Mouse (Mus musculus) lung, postnatal 0 days (tissue): ENCODE measurements at regions not wholly inside any gene's neighbourhood (a gene's known extent, or its start where the extent isn't known, plus 50 kb on each side); places are given as distances from the start of the nearest gene placed in this dataset.
A peak's percentile ranks its signal among the peaks of the same experiment; 100 is the strongest.

ENCODE experiments used
- ATAC-seq: fragments of 200-750 bp; cut with Nextera tagmentation; 2 replicates; pipeline ENCODE4 v1.8.0; 2017; ENCODE audit warnings: moderate library complexity
- DNase-seq: peaks from one replicate; pipeline ENCODE4 v3.0.0-alpha.2; 2016; ENCODE audit warnings: low spot score
- H3K27ac ChIP-seq: fragments of 300-500 bp; sonication (generic); 2 replicates; pipeline ENCODE4 v1.5.1; 2014; ENCODE audit warnings: antibody characterized with exemption, mild to moderate bottlenecking, low read length, mixed read lengths
- H3K27me3 ChIP-seq: fragments of 300-500 bp; sonication (generic); replicated peaks from 2 replicates; pipeline ENCODE4 v1.6.1; 2014; ENCODE audit warnings: low read length, mixed read lengths; ENCODE audit not compliant: insufficient read depth
- H3K36me3 ChIP-seq: fragments of 300-500 bp; sonication (generic); 2 replicates; pipeline ENCODE4 v1.6.1; 2014; ENCODE audit warnings: low read length, mixed read lengths; ENCODE audit not compliant: insufficient read depth
- H3K4me1 ChIP-seq: fragments of 300-500 bp; sonication (generic); 2 replicates; pipeline ENCODE4 v1.6.1; 2014; ENCODE audit warnings: antibody characterized with exemption, low read depth, low read length, mixed read lengths; ENCODE audit not compliant: insufficient read depth
- H3K4me2 ChIP-seq: fragments of 300-500 bp; sonication (generic); replicated peaks from 2 replicates; pipeline ENCODE4 v1.6.1; 2014; ENCODE audit warnings: low read depth, mild to moderate bottlenecking, low read length, moderate library complexity, mixed read lengths
- H3K4me3 ChIP-seq: fragments of 300-500 bp; sonication (generic); 2 replicates; pipeline ENCODE4 v1.5.1; 2014; ENCODE audit warnings: low read depth, low read length
- H3K9ac ChIP-seq: fragments of 300-500 bp; sonication (generic); replicated peaks from 2 replicates; pipeline ENCODE4 v1.6.1; 2014; ENCODE audit warnings: low read depth, mild to moderate bottlenecking
- H3K9me3 ChIP-seq: fragments of 300-500 bp; sonication (generic); 2 replicates; pipeline ENCODE4 v1.6.1; 2016; ENCODE audit warnings: low read length, mixed read lengths
- CTCF ChIP-seq: IDR thresholded peaks from 2 replicates; pipeline ENCODE4 v1.5.1; 2016; ENCODE audit warnings: antibody characterized with exemption, mild to moderate bottlenecking
- EP300 ChIP-seq: IDR thresholded peaks from 2 replicates; pipeline ENCODE4 v1.6.1; 2016; ENCODE audit warnings: antibody characterized with exemption, mild to moderate bottlenecking, control low read depth
- WGBS: fragments of 180-500 bp; shearing (Covaris S2); extraction: QIAGEN DNeasy Blood & Tissue Kit; methylation state at CpG from one replicate; pipeline ENCODE4 v1.1.7; 2014; 5-methylcytosine and 5-hydroxymethylcytosine counted together

- 42% methylated on average over 13 of the region's 13 CpGs for whole genome bisulfite sequencing
- Histone ChIP-seq H3K4me1 (peaks cover 3% of the 10 kb centered on the region; the same call in 1 of the 2 replicates), H3K36me3 (no peaks in the 10 kb centered on the region), H3K27me3 (0 out of 2 replicates have a peak, but pooled peaks cover 5% of the 10 kb centered on the region), H3K4me2 (no peak overlapping the region), H3K27ac (no peak overlapping the region), H3K9me3 (no peaks in the 10 kb centered on the region), H3K4me3 (no peak overlapping the region), H3K9ac (no peak overlapping the region)
- no peak for DNase-seq
- TF ChIP-seq EP300 (no peak), CTCF (no peak)
- no peak for ATAC-seq
Observed at GRCm38 (mm10) chr4:148738601-148739530, 65.4 kb upstream of the Casz1 start.

- Histone ChIP-seq H3K4me3 (peak overlapping the region; percentile 37), H3K4me2 (peak overlapping the region; percentile 82), H3K27ac (no peak overlapping the region), H3K9me3 (no peaks in the 10 kb centered on the region), H3K36me3 (no peaks in the 10 kb centered on the region), H3K9ac (no peak overlapping the region), H3K4me1 (no peaks in the 10 kb centered on the region), H3K27me3 (0 out of 2 replicates have a peak, but pooled peaks cover 1% of the 10 kb centered on the region)
- WGBS = 4% methylated on average over 63 of the region's 65 CpGs
- TF ChIP-seq CTCF (peak; percentile 84), EP300 (no peak)
- DNase-seq (peak; percentile 47), ATAC-seq (peak; percentile 63)
Observed at GRCm38 (mm10) chr4:148742549-148743413, 61.4 kb upstream of the Casz1 start.

- H3K4me3 ChIP-seq = no peak overlapping the region
- no peak overlapping the region for H3K9ac ChIP-seq
Observed at GRCm38 (mm10) chr4:148743414-148743844, 60.8 kb upstream of the Casz1 start.

GRCm38 (mm10) chr4:148744053-148744452 lies 60.2 kb upstream of the Casz1 start:
- Histone ChIP-seq H3K27me3 (no peaks in the 10 kb centered on the region), H3K4me2 (no peak overlapping the region), H3K9ac (no peak overlapping the region), H3K4me1 (no peaks in the 10 kb centered on the region), H3K9me3 (no peaks in the 10 kb centered on the region), H3K4me3 (no peak overlapping the region), H3K27ac (no peak overlapping the region), H3K36me3 (no peaks in the 10 kb centered on the region)
- DNase-seq = no peak
- WGBS = 69% methylated on average over 8 of the region's 8 CpGs
- TF ChIP-seq EP300 = no peak
- no peak for TF ChIP-seq CTCF
- ATAC-seq = no peak

More at GRCm38 (mm10) chr4:148743414-148743844, 60.8 kb upstream of the Casz1 start:
- Histone ChIP-seq H3K27ac (no peak overlapping the region), H3K9me3 (no peaks in the 10 kb centered on the region), H3K4me1 (no peaks in the 10 kb centered on the region), H3K27me3 (no peaks in the 10 kb centered on the region), H3K36me3 (no peaks in the 10 kb centered on the region), H3K4me2 (no peak overlapping the region)
- TF ChIP-seq EP300 = no peak
- TF ChIP-seq CTCF = no peak
- 36% methylated on average over 11 of the region's 11 CpGs for WGBS
- no peak for DNase-seq
- no peak for ATAC-seq

- Histone ChIP-seq H3K36me3 (no peaks in the 10 kb centered on the region), H3K27me3 (no peaks in the 10 kb centered on the region), H3K4me2 (no peak overlapping the region), H3K9me3 (no peaks in the 10 kb centered on the region), H3K4me1 (no peaks in the 10 kb centered on the region), H3K9ac (no peak overlapping the region), H3K27ac (no peak overlapping the region), H3K4me3 (no peak overlapping the region)
- ATAC-seq (no peak), DNase-seq (no peak)
- 42% methylated on average over 23 of the region's 23 CpGs for WGBS
- TF ChIP-seq CTCF (no peak), EP300 (no peak)
Observed at GRCm38 (mm10) chr4:148746460-148747314, 57.5 kb upstream of the Casz1 start.
